Mouse (Mus musculus) erythroblast, embryonic 14.5 days (primary cell): ENCODE measurements around the gene Evi5l.

Experiments
- GATA1 ChIP-seq: IDR thresholded peaks from 2 replicates; pipeline ENCODE4 v1.6.1; 2012; ENCODE audit warnings: low read length, inconsistent platforms, mixed read lengths
- TAL1 ChIP-seq: IDR thresholded peaks from 3 replicates; pipeline ENCODE4 v1.6.1; 2012; ENCODE audit warnings: low read length, inconsistent platforms, mixed read lengths

GRCm38 (mm10) chr8:4254001-4254400 is 87.6 kb downstream of the Evi5l start:
- no peak for TF ChIP-seq GATA1
- TF ChIP-seq TAL1 = no peak
